Mouse (Mus musculus): ENCODE measurements at regions not wholly inside any gene's neighbourhood (a gene's known extent, or its start where the extent isn't known, plus 50 kb on each side); places are given as distances from the start of the nearest gene placed in this dataset.

GRCm38 (mm10) chr1:43366433-43366832, 77.9 kb upstream of the Nck2 start:
- in situ Hi-C loops (cut with MboI, MseI), result no loop called here

- in situ Hi-C loops (cut with MboI, MseI), result no loop called here
Measured at GRCm38 (mm10) chr1:43367151-43367895, 77.1 kb upstream of the Nck2 start.

- in situ Hi-C loops (cut with MboI, MseI), result no loop called here
Measured at GRCm38 (mm10) chr1:43371863-43372262, 72.5 kb upstream of the Nck2 start.

- in situ Hi-C loops (cut with MboI, MseI), result no loop called here
Measured at GRCm38 (mm10) chr1:43374946-43375345, 69.4 kb upstream of the Nck2 start.

GRCm38 (mm10) chr1:43375851-43376250, 68.5 kb upstream of the Nck2 start:
- in situ Hi-C loops (cut with MboI, MseI), result no loop called here

- in situ Hi-C loops (cut with MboI, MseI), result no loop called here
Measured at GRCm38 (mm10) chr1:43377491-43378263, 66.7 kb upstream of the Nck2 start.

GRCm38 (mm10) chr1:43385008-43385407, 59.4 kb upstream of the Nck2 start:
- in situ Hi-C loops (cut with MboI, MseI), result no loop called here

- in situ Hi-C loops (cut with MboI, MseI), result no loop called here
Measured at GRCm38 (mm10) chr1:43394035-43394434, 50.3 kb upstream of the Nck2 start.
